Mouse (Mus musculus): ENCODE results near the gene Paqr3.

DNA sequence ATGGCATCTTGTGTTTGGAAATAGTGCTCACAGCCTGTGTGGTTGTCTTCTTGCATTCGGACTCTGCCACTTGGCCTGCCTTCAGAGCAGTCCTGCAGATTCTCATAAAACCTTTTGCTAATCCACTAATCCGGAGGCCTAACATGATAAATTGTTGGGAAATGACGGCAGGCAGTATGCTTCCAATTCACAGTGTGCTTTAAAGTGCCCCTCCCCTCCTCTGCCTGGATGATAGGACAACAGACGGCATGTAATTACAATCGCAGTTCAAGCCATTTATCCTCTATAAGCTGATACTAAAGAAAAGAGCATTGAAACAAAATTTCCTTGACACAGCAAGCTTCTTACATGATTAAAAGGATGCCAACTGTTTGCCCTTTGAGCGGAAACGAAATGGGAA is 33.7 kb downstream of the Paqr3 start:
- TF ChIP-seq USF1 (IDR thresholded peaks at IDR 0.05; ENCODE audit: low read depth, low read length) = no peak
- TF ChIP-seq USF2 (IDR thresholded peaks at IDR 0.05; ENCODE audit: borderline replicate concordance in 1 of 2, insufficient read depth in 1 of 2, low read depth in 1 of 2, low read length in 2 of 2) = no peak
- TF ChIP-seq UBTF (IDR thresholded peaks at IDR 0.05; ENCODE audit: borderline replicate concordance, insufficient read depth, low read depth, low read length) = no peak
- TF ChIP-seq CHD2 (IDR thresholded peaks at IDR 0.05; ENCODE audit: low read length) = no peak
- TF ChIP-seq JUND (IDR thresholded peaks at IDR 0.05; ENCODE audit: low read depth, low read length) = no peak

Data from MEL (cell line).